Mouse (Mus musculus): ENCODE measurements around the gene Ttc27.

Ttc27 gene

GRCm38 (mm10) chr17:74841721-74842120 is 124.2 kb downstream of the Ttc27 start:
- DNase-seq (ENCODE audit: low spot score) = no peak

GRCm38 (mm10) chr17:74842603-74843002 is 125.1 kb downstream of the Ttc27 start:
- no peak for DNase-seq (ENCODE audit: low spot score)

- DNase-seq (ENCODE audit: low spot score) = no peak
Observed at GRCm38 (mm10) chr17:74843486-74843885, 126.0 kb downstream of the Ttc27 start.

GRCm38 (mm10) chr17:74846031-74846891 is 128.7 kb downstream of the Ttc27 start:
- DNase-seq (ENCODE audit: low spot score) = no peak

GRCm38 (mm10) chr17:74850216-74850615 is 132.7 kb downstream of the Ttc27 start:
- no peak for DNase-seq (ENCODE audit: low spot score)

- no peak for DNase-seq (ENCODE audit: low spot score)
Observed at GRCm38 (mm10) chr17:74859298-74859697, 141.8 kb downstream of the Ttc27 start.

- DNase-seq (ENCODE audit: low spot score) = no peak
Observed at GRCm38 (mm10) chr17:74860180-74860993, 142.9 kb downstream of the Ttc27 start.

- DNase-seq (ENCODE audit: low spot score) = no peak
Observed at GRCm38 (mm10) chr17:74863845-74864244, 146.3 kb downstream of the Ttc27 start.

- no peak for DNase-seq (ENCODE audit: low spot score)
Observed at GRCm38 (mm10) chr17:74864790-74865548, 147.4 kb downstream of the Ttc27 start.

- DNase-seq (ENCODE audit: low spot score) = no peak
Observed at GRCm38 (mm10) chr17:74865694-74866564, 148.4 kb downstream of the Ttc27 start.

- DNase-seq (ENCODE audit: low spot score) = peak; percentile 72
Observed at GRCm38 (mm10) chr17:74866565-74867507, 149.3 kb downstream of the Ttc27 start.

GRCm38 (mm10) chr17:74868185-74868907 is 150.8 kb downstream of the Ttc27 start:
- DNase-seq (ENCODE audit: low spot score) = no peak

GRCm38 (mm10) chr17:74869556-74869955 is 152.0 kb downstream of the Ttc27 start:
- DNase-seq (ENCODE audit: low spot score) = no peak

- peak; percentile 37 for DNase-seq (ENCODE audit: low spot score)
Observed at GRCm38 (mm10) chr17:74870177-74871160, 152.9 kb downstream of the Ttc27 start.

- DNase-seq (ENCODE audit: low spot score) = no peak
Observed at GRCm38 (mm10) chr17:74872567-74872966, 155.0 kb downstream of the Ttc27 start.

- no peak for DNase-seq (ENCODE audit: low spot score)
Observed at GRCm38 (mm10) chr17:74873756-74874155, 156.2 kb downstream of the Ttc27 start.

GRCm38 (mm10) chr17:74875740-74876139 is 158.2 kb downstream of the Ttc27 start:
- DNase-seq (ENCODE audit: low spot score) = no peak

GRCm38 (mm10) chr17:74876954-74877353 is 159.4 kb downstream of the Ttc27 start:
- DNase-seq (ENCODE audit: low spot score) = peak; percentile 1

Data from ovary, postnatal 36 days (tissue).